In genomic region chrX:57052848-57053173, GRCm38 (mm10) we compare ENCODE assay signal across 8 mouse cellular contexts. TPM values are rescaled to one million over a fixed set of nuclear protein-coding genes. Genes with fewer than 3 reads are reported as not detected.
DNase-seq lines count a peak whose midpoint lies in the region; ATAC-seq and TF ChIP-seq lines count a peak whose summit lies in the region.

No protein-coding gene starts in this region.

- peak overlapping the region; percentile 64 for H3K4me2 ChIP-seq in heart, embryonic 13.5 days

- H3K9me3 ChIP-seq in heart, embryonic 13.5 days: no peaks in the 10 kb centered on the region
- no peaks in the 10 kb centered on the region for H3K9me3 ChIP-seq in MEL (replicated peaks; ENCODE audit: insufficient read depth, low read length)
- peaks cover 7% of the 10 kb centered on the region for H3K9me3 ChIP-seq in megakaryocyte, embryonic 14.5 days

- 11% methylated on average over 4 of the region's 4 CpGs for WGBS in heart, embryonic 13.5 days

- TF ChIP-seq EP300 in MEL (IDR thresholded peaks at IDR 0.05; ENCODE audit: low read depth in 1 of 2, low read length in 2 of 2): no peak

- peaks cover 17% of the 10 kb centered on the region for H3K36me3 ChIP-seq in heart, embryonic 13.5 days
- H3K36me3 ChIP-seq in MEL (ENCODE audit: control insufficient read depth in 1 of 2, insufficient read depth in 2 of 2, low read length in 2 of 2): peaks cover 0 to 2% of the 10 kb centered on the region in 2 experiments; a peak in 1 of 4 replicates
- H3K36me3 ChIP-seq in megakaryocyte, embryonic 14.5 days (replicated peaks; ENCODE audit: low read length): peaks cover 16% of the 10 kb centered on the region

- H3K27me3 ChIP-seq in heart, embryonic 13.5 days (replicated peaks): no peaks in the 10 kb centered on the region
- no peaks in the 10 kb centered on the region for H3K27me3 ChIP-seq in MEL (ENCODE audit: control insufficient read depth in 1 of 2, insufficient read depth in 2 of 2, low read length in 2 of 2)
- peaks cover 2% of the 10 kb centered on the region for H3K27me3 ChIP-seq in megakaryocyte, embryonic 14.5 days (replicated peaks)

- no peak for DNase-seq in heart, adult 9 months (ENCODE audit: low spot score in 2 of 2)
- DNase-seq in MEL (ENCODE audit: low read depth, low spot score): no peak
- DNase-seq in adrenal gland, adult (ENCODE audit: inconsistent age in 2 of 2, low spot score in 1 of 2): no peak
- no peak for DNase-seq in spleen, adult 12 weeks (ENCODE audit: low spot score)
- DNase-seq in left cerebral cortex, adult 11 months (ENCODE audit: low spot score): no peak

- TF ChIP-seq RAD21 in MEL (IDR thresholded peaks at IDR 0.05; ENCODE audit: low read depth, low read length): no peak

- ATAC-seq in heart, embryonic 13.5 days (ENCODE audit: extremely low read depth, insufficient number of reproducible peaks, low FRiP score, low TSS enrichment): no peak
- ATAC-seq in hematopoietic stem cell, adult 5-6 weeks (replicated peaks in 1 of 2; ENCODE audit: insufficient read depth in 1 of 2, low FRiP score in 2 of 2, low TSS enrichment in 1 of 2, low read depth in 1 of 2, poor library complexity in 2 of 2, severe bottlenecking in 2 of 2): peak; percentile 50

- peak overlapping the region; percentile 67 for H3K4me3 ChIP-seq in heart, embryonic 13.5 days
- peak overlapping the region; percentile 69 to 79 for H3K4me3 ChIP-seq in MEL (ENCODE audit: control insufficient read depth in 1 of 2, insufficient read depth in 1 of 2, low read depth in 2 of 2, low read length in 2 of 2)
- peak overlapping the region; percentile 95 for H3K4me3 ChIP-seq in megakaryocyte, embryonic 14.5 days (replicated peaks)

- peaks cover 5% of the 10 kb centered on the region for H3K4me1 ChIP-seq in heart, embryonic 13.5 days
- no peaks in the 10 kb centered on the region for H3K4me1 ChIP-seq in MEL (ENCODE audit: control insufficient read depth in 1 of 2, insufficient read depth in 2 of 2, low read length in 2 of 2)
- H3K4me1 ChIP-seq in megakaryocyte, embryonic 14.5 days: no peaks in the 10 kb centered on the region; the same call in 1 of the 2 replicates

- H3K27ac ChIP-seq in heart, embryonic 13.5 days (replicated peaks): peak overlapping the region; percentile 94
- H3K27ac ChIP-seq in MEL (ENCODE audit: control insufficient read depth, low read depth, low read length): peak overlapping the region; percentile 92

- TF ChIP-seq CTCF in MEL (IDR thresholded peaks at IDR 0.05 in 2 of 3, conservative IDR thresholded peaks at IDR 0.05 in 1 of 3; ENCODE audit: control insufficient read depth in 1 of 3, insufficient read depth in 1 of 3, low read depth in 2 of 3, low read length in 3 of 3, poor library complexity in 1 of 3, severe bottlenecking in 1 of 3): no peak

- peak overlapping the region; percentile 85 for H3K9ac ChIP-seq in heart, embryonic 13.5 days
- H3K9ac ChIP-seq in MEL (ENCODE audit: control insufficient read depth, low read depth, low read length, poor library complexity, severe bottlenecking): peak overlapping the region; percentile 87

- H3K79me2 ChIP-seq in MEL (ENCODE audit: control insufficient read depth, insufficient read depth, low read length, poor library complexity): peaks cover 3% of the 10 kb centered on the region; the same call in 1 of the 2 replicates

- TF ChIP-seq POLR2A in MEL (IDR thresholded peaks at IDR 0.05; ENCODE audit: control insufficient read depth in 1 of 2, insufficient read depth in 1 of 2, low read depth in 1 of 2, low read length in 2 of 2, poor library complexity in 1 of 2): no peak

TF ChIP-seq in MEL, 35 proteins besides CTCF, POLR2A, EP300 and RAD21:
- TF ChIP-seq GABPA (IDR thresholded peaks at IDR 0.05; ENCODE audit: low read depth, low read length): no peak
- 0 out of 2 replicates have a peak, but pooled peaks have one; percentile 54 for TF ChIP-seq POLR2AphosphoS2 (IDR thresholded peaks at IDR 0.05; ENCODE audit: low read length)

RNA-seq across cellular contexts. Expression of gene Htatsf1, which starts 0.6 kb away (rescaled TPM):
- 57.4 and 61.8 TPM in 2 replicates for polyA plus RNA-seq in heart, embryonic 13.5 days (2015; fragmentation: Nextera tagmentation; extraction: Ambion mirVana)
- 27.8 and 27.9 TPM in 2 replicates for total RNA-seq in MEL (2012; rRNA removed)
- 10 to 100 TPM in 1 of 2 experiments, not detected in 1; 30.0 TPM for polyA plus RNA-seq in MEL (2012; ENCODE audit: insufficient read depth in 1 of 2, insufficient read length in 2 of 2, low read depth in 1 of 2, low replicate concordance in 2 of 2, missing spikeins in 1 of 2)
- 86.9 and 102 TPM in 2 replicates for total RNA-seq in hematopoietic stem cell, adult 5-6 weeks (2017)
- 5.9 and 20.8 TPM in 2 replicates for polyA plus RNA-seq in megakaryocyte, embryonic 14.5 days (2012; ENCODE audit: insufficient read depth, low replicate concordance)

RNA-seq across cellular contexts. Expression of gene Brs3, which starts 9.9 kb away (rescaled TPM):
- not detected in 2 replicates for polyA plus RNA-seq in heart, embryonic 13.5 days (2015; fragmentation: Nextera tagmentation; extraction: Ambion mirVana)
- total RNA-seq in MEL (2012; rRNA removed): not detected in 2 replicates
- polyA plus RNA-seq in MEL (2012; ENCODE audit: insufficient read depth in 1 of 2, insufficient read length in 2 of 2, low read depth in 1 of 2, low replicate concordance in 2 of 2, missing spikeins in 1 of 2): not detected
- not detected in 2 replicates for total RNA-seq in hematopoietic stem cell, adult 5-6 weeks (2017)
- not detected in 2 replicates for polyA plus RNA-seq in megakaryocyte, embryonic 14.5 days (2012; ENCODE audit: insufficient read depth, low replicate concordance)

RNA-seq across cellular contexts. Expression of gene Vgll1, which starts 35.1 kb away (rescaled TPM):
- polyA plus RNA-seq in heart, embryonic 13.5 days (2015; fragmentation: Nextera tagmentation; extraction: Ambion mirVana): not detected in 2 replicates
- total RNA-seq in MEL (2012; rRNA removed): not detected in 2 replicates
- polyA plus RNA-seq in MEL (2012; ENCODE audit: insufficient read depth in 1 of 2, insufficient read length in 2 of 2, low read depth in 1 of 2, low replicate concordance in 2 of 2, missing spikeins in 1 of 2): not detected
- not detected in 2 replicates for total RNA-seq in hematopoietic stem cell, adult 5-6 weeks (2017)
- polyA plus RNA-seq in megakaryocyte, embryonic 14.5 days (2012; ENCODE audit: insufficient read depth, low replicate concordance): not detected in 2 replicates
